Mouse (Mus musculus) CH12.LX (cell line): ENCODE measurements at regions not wholly inside any gene's neighbourhood (a gene's known extent, or its start where the extent isn't known, plus 50 kb on each side); places are given as distances from the start of the nearest gene placed in this dataset.

ENCODE experiments used
- DNase-seq: peaks from one replicate; pipeline ENCODE4 v3.0.0-alpha.2; 2013; ENCODE audit errors: extremely low read depth
- H3K27ac ChIP-seq: 2 replicates; pipeline ENCODE4 v1.5.1; 2012; ENCODE audit warnings: low read depth, mild to moderate bottlenecking, control low read depth, moderate library complexity; ENCODE audit not compliant: insufficient read depth
- H3K27me3 ChIP-seq: replicated peaks from 2 replicates; pipeline ENCODE3; 2012; ENCODE audit warnings: inconsistent platforms
- H3K36me3 ChIP-seq, 2 experiments: replicated peaks in 1 of 2; 2 replicates each; pipeline versions ENCODE3 to v1.6.1; 2012; ENCODE audit warnings: inconsistent platforms in 1 of 2, low read length in 1 of 2, mild to moderate bottlenecking in 1 of 2, mixed read lengths in 1 of 2, moderate library complexity in 1 of 2; ENCODE audit not compliant: control insufficient read depth in 1 of 2, insufficient read depth in 1 of 2
- H3K4me1 ChIP-seq, 2 experiments: 2 replicates each; pipeline ENCODE4 v1.6.1; 2012; ENCODE audit warnings: inconsistent platforms in 1 of 2, moderate library complexity in 1 of 2; ENCODE audit not compliant: insufficient read depth in 2 of 2, control insufficient read depth in 1 of 2
- H3K4me2 ChIP-seq: 2 replicates; pipeline ENCODE4 v1.6.1; 2012; ENCODE audit warnings: low read depth, mild to moderate bottlenecking, control low read depth; ENCODE audit not compliant: poor library complexity, insufficient read depth, severe bottlenecking
- H3K4me3 ChIP-seq, 3 experiments: fragments of 150-350 bp in 1 of 3; sonication (generic) in 1 of 3; replicated peaks in 1 of 3; 2 replicates each; pipeline versions ENCODE3 to v1.5.1; 2011 to 2012; ENCODE audit warnings: low read depth in 2 of 3, low read length in 2 of 3, mild to moderate bottlenecking in 2 of 3, moderate library complexity in 2 of 3, control low read depth in 1 of 3, improper control_type of control experiment in 1 of 3, inconsistent platforms in 1 of 3, mixed read lengths in 1 of 3; ENCODE audit not compliant: poor library complexity in 1 of 3
- H3K79me2 ChIP-seq: replicated peaks from 2 replicates; pipeline ENCODE4 v1.6.1; 2012; ENCODE audit warnings: mild to moderate bottlenecking, moderate library complexity; ENCODE audit not compliant: control insufficient read depth, poor library complexity, insufficient read depth, severe bottlenecking; ENCODE audit errors: extremely low read depth
- H3K9ac ChIP-seq: 2 replicates; pipeline ENCODE4 v1.6.1; 2012; ENCODE audit warnings: low read depth, mild to moderate bottlenecking, control low read depth, moderate library complexity; ENCODE audit not compliant: insufficient read depth
- H3K9me3 ChIP-seq: replicated peaks from 2 replicates; pipeline ENCODE3; 2012; ENCODE audit warnings: low read length, inconsistent platforms, mixed read lengths
- BHLHE40 ChIP-seq: IDR thresholded peaks from 2 replicates; pipeline ENCODE4 v1.6.1; 2011; ENCODE audit warnings: mild to moderate bottlenecking, low read depth, low read length, improper control_type of control experiment
- CHD2 ChIP-seq: IDR thresholded peaks from 2 replicates; pipeline ENCODE4 v1.6.1; 2011; ENCODE audit warnings: low read length, improper control_type of control experiment
- ELF1 ChIP-seq: IDR thresholded peaks from 2 replicates; pipeline ENCODE4 v1.6.1; 2014; ENCODE audit warnings: low read depth, mild to moderate bottlenecking, inconsistent platforms, low read length, improper control_type of control experiment
- ETS1 ChIP-seq: conservative IDR thresholded peaks from 2 replicates; pipeline ENCODE4 v1.6.1; 2012; ENCODE audit warnings: low read depth, mild to moderate bottlenecking, inconsistent platforms, low read length, improper control_type of control experiment, moderate library complexity
- JUND ChIP-seq: conservative IDR thresholded peaks from 2 replicates; pipeline ENCODE4 v1.6.1; 2011; ENCODE audit warnings: low read depth, low read length, improper control_type of control experiment
- KAT2A ChIP-seq: IDR thresholded peaks from 2 replicates; pipeline ENCODE4 v1.6.1; 2012; ENCODE audit warnings: low read length, improper control_type of control experiment, inconsistent platforms; ENCODE audit not compliant: insufficient replicate concordance
- MAX ChIP-seq: IDR thresholded peaks from 2 replicates; pipeline ENCODE4 v1.6.1; 2011; ENCODE audit warnings: low read length, improper control_type of control experiment
- MXI1 ChIP-seq: IDR thresholded peaks from 2 replicates; pipeline ENCODE4 v1.6.1; 2011; ENCODE audit warnings: mild to moderate bottlenecking, low read depth, low read length, improper control_type of control experiment
- SMC3 ChIP-seq: IDR thresholded peaks from 2 replicates; pipeline ENCODE4 v1.6.1; 2011; ENCODE audit warnings: low read depth, low read length, improper control_type of control experiment
- TCF12 ChIP-seq: IDR thresholded peaks from 2 replicates; pipeline ENCODE4 v1.6.1; 2014; ENCODE audit warnings: low read depth, mild to moderate bottlenecking, inconsistent platforms, low read length, improper control_type of control experiment
- UBTF ChIP-seq: IDR thresholded peaks from 2 replicates; pipeline ENCODE4 v1.6.1; 2012; ENCODE audit warnings: low read depth, mild to moderate bottlenecking, inconsistent platforms, low read length, improper control_type of control experiment, moderate library complexity
- USF1 ChIP-seq: IDR thresholded peaks from 2 replicates; pipeline ENCODE4 v1.6.1; 2014; ENCODE audit warnings: low read depth, mild to moderate bottlenecking, inconsistent platforms, low read length, improper control_type of control experiment
- ZNF384 ChIP-seq: IDR thresholded peaks from 2 replicates; pipeline ENCODE4 v1.6.1; 2012; ENCODE audit warnings: low read depth, low read length, improper control_type of control experiment, inconsistent platforms
- dilution Hi-C: fragments of 300-500 bp; cut with MboI; formaldehyde crosslinking; loops from 2 replicates; pipeline ENCODE4 v1.14.3; 2020; ENCODE audit warnings: low sequenced_read_pairs; ENCODE audit not compliant: extremely low pct_unique_long_range_greater_than_20kb, extremely low pct_ligation_motif_present
- in situ Hi-C: fragments of 300-500 bp; cut with MboI; formaldehyde crosslinking; loops from 3 replicates; pipeline ENCODE4 v1.14.3; 2019; ENCODE audit warnings: low sequenced_read_pairs, low pct_ligation_motif_present, low pct_unique_long_range_greater_than_20kb, mixed read lengths

DNA sequence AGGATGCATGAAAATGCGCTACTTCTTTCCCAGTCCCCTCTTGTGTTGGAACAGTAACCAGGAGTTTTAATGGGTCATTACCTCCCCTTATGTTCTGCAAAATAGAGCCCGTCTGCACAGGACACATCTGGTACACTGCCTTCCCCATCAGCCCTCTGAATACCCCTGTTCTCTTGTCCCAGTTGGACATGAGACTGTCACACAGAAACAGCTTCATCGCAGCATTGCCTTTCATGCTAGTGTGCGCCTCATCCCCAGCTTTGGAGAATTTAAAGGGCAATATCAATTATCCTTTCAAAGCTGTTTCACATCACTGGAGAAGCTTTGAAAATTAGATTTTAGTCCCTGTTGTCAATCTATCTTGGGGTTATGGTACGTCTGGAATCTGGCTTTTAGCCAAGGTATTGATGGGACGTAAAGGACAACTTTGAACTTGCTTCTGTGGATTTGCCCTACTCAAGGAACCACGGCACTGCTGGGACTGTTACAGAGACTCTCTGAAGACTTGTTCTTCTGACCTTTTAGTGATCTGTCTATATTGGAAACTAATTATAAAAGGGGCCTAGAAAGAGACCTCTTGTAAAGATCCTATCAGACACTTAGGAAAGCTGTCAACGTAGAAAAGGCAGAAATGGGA, 341.2 kb upstream of the Tusc1 start:
- Histone ChIP-seq H3K9ac (no peak overlapping the region), H3K4me1 (no peaks in the 10 kb centered on the region), H3K4me2 (no peak overlapping the region), H3K79me2 (no peaks in the 10 kb centered on the region), H3K36me3 (no peaks in the 10 kb centered on the region), H3K9me3 (peaks cover 4% of the 10 kb centered on the region), H3K27me3 (no peaks in the 10 kb centered on the region), H3K27ac (no peak overlapping the region), H3K4me3 (no peak overlapping the region)
- in situ Hi-C loops (no loop called here), dilution Hi-C loops (no loop called here)
- no peak for DNase-seq
- TF ChIP-seq SMC3 (no peak), ETS1 (no peak), USF1 (no peak), ZNF384 (no peak), ELF1 (no peak), JUND (no peak), TCF12 (no peak), MXI1 (no peak), MAX (no peak), CHD2 (no peak)

DNA sequence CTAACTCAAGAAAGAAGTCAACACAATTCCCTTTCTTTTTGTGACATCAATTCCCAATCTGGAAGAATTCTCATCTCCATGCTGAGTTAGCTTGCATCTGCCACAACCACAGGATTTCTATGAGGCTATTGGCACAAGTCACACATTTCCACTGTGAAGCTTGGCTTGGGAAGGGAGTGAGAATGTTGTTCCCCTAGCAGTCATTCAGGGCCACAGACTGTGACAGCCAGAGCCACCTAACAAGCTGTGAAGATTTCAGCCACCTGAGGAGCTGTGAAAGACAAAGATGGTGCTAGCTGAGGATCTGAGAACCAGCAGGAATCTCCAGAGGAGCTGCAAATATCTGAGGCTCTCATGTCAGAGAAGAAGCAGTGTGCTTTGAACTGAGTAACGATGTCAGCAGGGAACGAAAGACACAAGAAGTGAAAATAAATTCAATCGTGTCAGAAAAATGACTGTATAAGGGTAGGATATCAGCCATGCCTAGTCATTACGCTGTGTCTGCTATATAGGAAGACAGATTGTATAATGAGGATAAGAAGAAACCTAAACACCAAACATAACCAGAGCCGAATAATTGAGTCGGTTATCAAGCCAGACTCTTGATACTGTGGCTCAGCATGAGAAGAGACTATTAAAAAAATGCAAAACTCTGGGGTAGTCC, 340.6 kb upstream of the Tusc1 start:
- no peaks in the 10 kb centered on the region for H3K4me1 ChIP-seq
- TF ChIP-seq KAT2A (no peak), UBTF (no peak), BHLHE40 (no peak), ZNF384 (no peak), CHD2 (no peak), SMC3 (no peak)
- TF ChIP-seq, all 38 proteins: peak for 0

More for the DNA sequence above, 340.6 kb upstream of the Tusc1 start:
- no peak overlapping the region for H3K9ac ChIP-seq
- no peak for DNase-seq
- no peaks in the 10 kb centered on the region for H3K79me2 ChIP-seq
- in situ Hi-C loops (no loop called here), dilution Hi-C loops (no loop called here)
- H3K27ac ChIP-seq, result no peak overlapping the region
- peaks cover 4% of the 10 kb centered on the region for H3K9me3 ChIP-seq
- no peaks in the 10 kb centered on the region for H3K36me3 ChIP-seq
- no peak overlapping the region for H3K4me2 ChIP-seq
- H3K4me3 ChIP-seq, result no peak overlapping the region
- no peaks in the 10 kb centered on the region for H3K27me3 ChIP-seq
